Mouse (Mus musculus) olfactory bulb, adult 2 months (tissue): Measurements from ENCODE around the gene Tmem109. TPM values are rescaled to one million over a fixed set of nuclear protein-coding genes. Genes with fewer than 3 reads are reported as not detected.

ENCODE experiments used
- H3K27ac ChIP-seq: fragments of 200-500 bp; 2 replicates; pipeline ENCODE4 v1.5.1; 2012; ENCODE audit warnings: low read depth, low read length; ENCODE audit not compliant: insufficient read depth
- H3K4me1 ChIP-seq: fragments of 200-500 bp; 2 replicates; pipeline ENCODE4 v1.6.1; 2012; ENCODE audit warnings: low read length; ENCODE audit not compliant: control insufficient read depth, insufficient read depth
- H3K4me3 ChIP-seq: fragments of 200-500 bp; 2 replicates; pipeline ENCODE4 v1.5.1; 2012; ENCODE audit warnings: mild to moderate bottlenecking, low read depth, low read length, moderate library complexity; ENCODE audit not compliant: insufficient read depth
- CTCF ChIP-seq: fragments of 200-500 bp; IDR thresholded peaks from 2 replicates; pipeline ENCODE4 v1.5.1; 2012; ENCODE audit warnings: low read depth, mild to moderate bottlenecking, low read length, moderate library complexity; ENCODE audit not compliant: insufficient read depth
- POLR2A ChIP-seq: fragments of 200-500 bp; IDR thresholded peaks from 2 replicates; pipeline ENCODE4 v1.6.1; 2012; ENCODE audit warnings: mild to moderate bottlenecking, low read depth, low read length, moderate library complexity; ENCODE audit not compliant: insufficient read depth
- WGBS: fragments of 180-500 bp; shearing (Covaris S2); methylation state at CpG from one replicate; pipeline ENCODE4 v1.1.7; 2018; 5-methylcytosine and 5-hydroxymethylcytosine counted together
- polyA plus RNA-seq: library from polyadenylated mRNA; stranded (reverse); fragments of >200 nt; gene quantifications from 2 replicates; pipeline ENCODE4 v1.2.4, GENCODE M21; 2012; ENCODE audit warnings: low replicate concordance; ENCODE audit not compliant: missing spikeins, insufficient read depth, insufficient read length

Gene Tmem109
- polyA plus RNA-seq, 1 experiment = not detected

GRCm38 (mm10) chr19:10839010-10839892 lies 42.5 kb downstream of the Tmem109 start, which contains the start of gene Slc15a3:
Gene Slc15a3 (plus strand): TSS chr19:10839727.
- no peak for TF ChIP-seq POLR2A
- no peak for TF ChIP-seq CTCF
- WGBS = 84% methylated on average over 15 of the region's 15 CpGs

DNA sequence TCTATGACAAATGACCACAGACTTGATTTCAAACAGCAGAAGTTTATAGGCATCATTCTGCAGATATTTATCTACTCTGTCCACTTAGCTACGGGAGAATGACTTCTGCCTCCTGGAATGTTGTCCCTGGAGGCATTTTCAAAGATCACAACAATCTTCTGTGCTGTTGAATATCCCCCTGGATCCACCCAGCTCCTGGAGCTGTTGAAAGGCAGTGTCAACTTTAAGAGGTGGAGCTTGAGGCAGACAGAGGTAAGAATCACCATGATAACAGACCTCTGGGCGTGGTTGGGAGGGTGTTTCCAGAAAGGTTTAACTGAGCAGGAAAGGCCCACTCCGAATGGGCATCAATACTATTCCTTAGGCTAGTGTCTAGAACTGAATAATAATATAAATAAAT lies 46.1 kb downstream of the Tmem109 start:
- no peak for TF ChIP-seq POLR2A
- TF ChIP-seq CTCF = no peak
- WGBS = 74% methylated on average over 3 of the region's 3 CpGs
- Histone ChIP-seq H3K4me1 (no peaks in the 10 kb centered on the region), H3K4me3 (no peak overlapping the region), H3K27ac (no peak overlapping the region)

More at GRCm38 (mm10) chr19:10839010-10839892, 42.5 kb downstream of the Tmem109 start, which contains the start of gene Slc15a3:
- 0 out of 2 replicates have a peak, but pooled peaks cover 5% of the 10 kb centered on the region for H3K4me1 ChIP-seq
- no peak within 1 kb of the TSS for H3K27ac ChIP-seq
- H3K4me3 ChIP-seq = no peak within 1 kb of the TSS

- no peak overlapping the region for H3K27ac ChIP-seq
- WGBS = 86% methylated on average over 3 of the region's 3 CpGs
- TF ChIP-seq CTCF = no peak
- TF ChIP-seq POLR2A = no peak
- H3K4me3 ChIP-seq = no peak overlapping the region
- H3K4me1 ChIP-seq = no peaks in the 10 kb centered on the region
Measured at GRCm38 (mm10) chr19:10833611-10834010, 48.2 kb downstream of the Tmem109 start.

DNA sequence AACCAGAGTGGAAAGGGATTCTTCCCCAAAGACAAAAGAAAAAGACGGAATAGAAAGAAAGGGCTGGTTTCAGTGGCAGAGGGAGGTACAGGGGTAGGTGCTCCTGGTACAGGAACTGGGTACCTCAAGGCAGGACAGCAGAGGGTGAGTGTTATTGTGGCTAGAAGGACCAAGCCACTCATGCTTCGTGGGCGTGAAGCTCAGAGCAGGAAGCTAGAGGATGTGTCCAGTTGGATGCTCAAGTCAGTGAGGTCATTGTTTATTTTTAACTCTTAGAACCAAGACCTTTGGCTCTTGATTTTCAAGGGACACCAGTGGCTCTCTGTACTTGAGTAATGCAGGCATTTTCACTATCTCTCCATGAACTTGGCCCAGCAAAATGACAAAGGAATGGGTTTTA lies 49.8 kb downstream of the Tmem109 start:
- WGBS = 83% methylated on average over 3 of the region's 3 CpGs
- Histone ChIP-seq H3K4me1 (no peaks in the 10 kb centered on the region), H3K4me3 (no peak overlapping the region), H3K27ac (no peak overlapping the region)
- TF ChIP-seq CTCF (no peak), POLR2A (no peak)

GRCm38 (mm10) chr19:10831424-10831823 lies 50.4 kb downstream of the Tmem109 start:
- Histone ChIP-seq H3K4me1 (no peaks in the 10 kb centered on the region), H3K4me3 (no peak overlapping the region), H3K27ac (no peak overlapping the region)
- TF ChIP-seq POLR2A (no peak), CTCF (no peak)
- WGBS = 8% methylated on average over 5 of the region's 5 CpGs

DNA sequence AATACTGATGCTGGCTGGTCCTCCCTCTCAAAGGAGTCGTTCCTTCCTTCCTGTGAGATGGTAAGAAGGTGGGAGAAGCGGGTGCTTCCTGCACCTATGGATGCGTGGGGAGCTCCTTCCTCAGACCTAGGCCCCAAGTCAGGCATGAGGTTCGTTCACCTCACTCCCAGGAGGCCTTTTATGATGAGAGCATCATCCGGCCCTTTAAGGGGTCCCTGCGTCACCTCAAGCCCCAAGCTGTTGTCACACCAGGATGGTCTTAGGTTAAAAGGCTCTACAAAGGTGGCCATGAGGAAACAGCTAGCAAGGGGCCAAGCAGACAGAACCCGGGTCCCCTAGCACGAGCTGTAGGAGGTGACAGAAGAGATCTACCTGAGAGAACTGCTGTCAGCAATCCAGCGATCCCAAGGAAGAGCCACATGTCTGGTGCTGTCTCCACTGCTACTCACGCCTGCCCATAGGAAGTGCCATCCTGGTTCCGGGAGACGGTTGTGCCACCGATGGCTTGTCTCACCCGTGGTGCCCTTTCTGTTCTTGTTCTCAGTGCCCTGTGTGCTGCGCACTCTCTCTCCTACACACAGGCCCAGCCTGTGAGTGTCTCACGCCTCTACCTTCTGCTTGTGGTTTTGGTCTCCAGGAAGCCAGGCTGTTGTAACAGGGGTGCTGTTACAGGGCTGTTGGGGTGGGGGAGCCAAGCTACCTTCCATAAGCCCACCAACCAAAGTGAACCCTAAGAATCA lies 52.2 kb downstream of the Tmem109 start, which contains the start of gene Cd6:
Gene Cd6 (minus strand): TSS at position 623 of the 740 bp plus-strand sequence.
- Histone ChIP-seq H3K4me1 (no peaks in the 10 kb centered on the region), H3K4me3 (no peak within 1 kb of the TSS), H3K27ac (no peak within 1 kb of the TSS)
- 91% methylated on average over 16 of the region's 16 CpGs for WGBS
- TF ChIP-seq POLR2A = no peak
- TF ChIP-seq CTCF = no peak

DNA sequence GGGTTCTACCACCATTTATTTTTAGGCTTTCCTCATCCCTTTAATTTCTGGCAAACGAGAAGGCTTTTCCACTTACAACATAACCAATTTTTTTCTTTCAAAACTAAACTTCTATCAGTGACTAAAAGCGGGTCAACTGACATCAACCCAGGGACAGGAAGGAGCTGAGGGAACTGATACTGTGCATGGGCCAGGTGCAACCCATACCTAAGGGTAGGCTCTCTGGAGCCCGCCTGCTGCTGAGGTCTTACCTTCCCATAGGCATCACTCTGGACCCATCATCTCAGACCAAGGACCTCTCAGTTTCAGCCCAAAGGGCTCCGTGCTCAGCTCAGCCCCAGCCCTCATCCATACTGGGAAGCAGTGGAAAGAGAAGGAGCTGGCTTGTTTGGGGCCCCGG lies 53.5 kb downstream of the Tmem109 start:
- TF ChIP-seq POLR2A = no peak
- no peak for TF ChIP-seq CTCF
- 90% methylated on average over 5 of the region's 5 CpGs for WGBS
- Histone ChIP-seq H3K4me3 (no peak overlapping the region; the same call in 1 of the 2 replicates), H3K4me1 (no peaks in the 10 kb centered on the region), H3K27ac (no peak overlapping the region)

- H3K27ac ChIP-seq = no peak overlapping the region
- WGBS = 92% methylated on average over 7 of the region's 7 CpGs
- H3K4me3 ChIP-seq = no peak overlapping the region
- TF ChIP-seq CTCF (no peak), POLR2A (no peak)
- H3K4me1 ChIP-seq = no peaks in the 10 kb centered on the region
Measured at GRCm38 (mm10) chr19:10824061-10824460, 57.7 kb downstream of the Tmem109 start.

GRCm38 (mm10) chr19:10822534-10822933 lies 59.3 kb downstream of the Tmem109 start:
- WGBS = 99% methylated on average over 4 of the region's 4 CpGs

More at GRCm38 (mm10) chr19:10822534-10822933, 59.3 kb downstream of the Tmem109 start:
- peaks cover 5% of the 10 kb centered on the region; the same call in 1 of the 2 replicates for H3K4me1 ChIP-seq
- no peak overlapping the region for H3K4me3 ChIP-seq
- TF ChIP-seq POLR2A (no peak), CTCF (no peak)
- no peak overlapping the region for H3K27ac ChIP-seq
